Comparison of ENCODE assay signal across 21 mouse cellular contexts in genomic region chr10:26793013-26793412, GRCm38 (mm10). TPM values are rescaled to one million over a fixed set of nuclear protein-coding genes. Genes with fewer than 3 reads are reported as not detected.
DNase-seq lines count a peak whose midpoint lies in the region; ATAC-seq and TF ChIP-seq lines count a peak whose summit lies in the region.
"Had no signal": no experiment of that assay in that cellular context is flagged by ENCODE, and none has a peak within 500 bp of the region (broad histone marks: within the 10 kb centered on the region; RNA-seq: fewer than 3 reads in every experiment).

No protein-coding gene starts in this region.

- WGBS in intestine, embryonic 15.5 days = 76% methylated on average over 8 of the region's 8 CpGs
- 78% methylated on average over 8 of the region's 8 CpGs for WGBS in intestine, embryonic 16.5 days
- 49% methylated on average over 8 of the region's 8 CpGs for WGBS in intestine, postnatal 0 days
- WGBS in hindbrain, embryonic 10.5 days = 92% methylated on average over 8 of the region's 8 CpGs

- H3K9ac ChIP-seq in intestine, embryonic 15.5 days = no peak overlapping the region
- H3K9ac ChIP-seq in intestine, embryonic 16.5 days (ENCODE audit: low read depth, low read length) = no peak overlapping the region
- H3K9ac ChIP-seq in intestine, postnatal 0 days (ENCODE audit: low read depth, low read length) = no peak overlapping the region

- H3K9me3 ChIP-seq in intestine, embryonic 15.5 days = no peaks in the 10 kb centered on the region
- no peaks in the 10 kb centered on the region for H3K9me3 ChIP-seq in intestine, embryonic 16.5 days (ENCODE audit: control insufficient read depth, low read length)
- no peaks in the 10 kb centered on the region for H3K9me3 ChIP-seq in intestine, postnatal 0 days (ENCODE audit: control insufficient read depth)
- H3K9me3 ChIP-seq in hindbrain, embryonic 10.5 days = no peaks in the 10 kb centered on the region
- H3K9me3 ChIP-seq: G1E had no signal

- no peak overlapping the region for H3K27ac ChIP-seq in intestine, embryonic 15.5 days
- H3K27ac ChIP-seq in intestine, embryonic 16.5 days (ENCODE audit: low read length) = no peak overlapping the region
- H3K27ac ChIP-seq in intestine, postnatal 0 days (ENCODE audit: low read depth, low read length) = no peak overlapping the region
- H3K27ac ChIP-seq in hindbrain, embryonic 10.5 days = no peak overlapping the region

- H3K36me3 ChIP-seq in intestine, embryonic 15.5 days = no peaks in the 10 kb centered on the region
- no peaks in the 10 kb centered on the region for H3K36me3 ChIP-seq in intestine, embryonic 16.5 days (ENCODE audit: control insufficient read depth, insufficient read depth, low read length)
- H3K36me3 ChIP-seq in intestine, postnatal 0 days (ENCODE audit: control insufficient read depth, insufficient read depth) = no peaks in the 10 kb centered on the region
- H3K36me3 ChIP-seq in hindbrain, embryonic 10.5 days = no peaks in the 10 kb centered on the region
- H3K36me3 ChIP-seq: G1E had no signal

- ATAC-seq in intestine, embryonic 15.5 days = peak; percentile 29; the same call in 1 of the 2 replicates
- ATAC-seq in intestine, embryonic 16.5 days = peak; percentile 61
- ATAC-seq in intestine, postnatal 0 days = peak; percentile 79
- ATAC-seq in monocyte, adult 5-6 weeks (replicated peaks; ENCODE audit: insufficient number of reproducible peaks, low FRiP score, low TSS enrichment, poor library complexity, severe bottlenecking) = no peak
- ATAC-seq: activated CD4-positive, CD25-positive, alpha-beta regulatory T cell, adult 4 months; CD4-positive, CD25-positive, alpha-beta regulatory T cell, adult 4 months; Patski had no signal

- no peak for TF ChIP-seq CTCF in intestine, postnatal 0 days (IDR thresholded peaks at IDR 0.05; ENCODE audit: low read depth)

- peaks cover 6% of the 10 kb centered on the region; the same call in 1 of the 2 replicates for H3K4me1 ChIP-seq in intestine, embryonic 15.5 days (replicated peaks)
- H3K4me1 ChIP-seq in intestine, embryonic 16.5 days (ENCODE audit: control insufficient read depth, insufficient read depth, low read length) = peaks cover 5% of the 10 kb centered on the region
- H3K4me1 ChIP-seq in intestine, postnatal 0 days (replicated peaks; ENCODE audit: control insufficient read depth, insufficient read depth, low read length) = peaks cover 4% of the 10 kb centered on the region
- no peaks in the 10 kb centered on the region for H3K4me1 ChIP-seq in hindbrain, embryonic 10.5 days (replicated peaks)

- no peaks in the 10 kb centered on the region for H3K27me3 ChIP-seq in intestine, embryonic 15.5 days (replicated peaks)
- H3K27me3 ChIP-seq in intestine, embryonic 16.5 days (replicated peaks; ENCODE audit: control insufficient read depth, insufficient read depth, low read length) = no peaks in the 10 kb centered on the region
- no peaks in the 10 kb centered on the region for H3K27me3 ChIP-seq in intestine, postnatal 0 days (replicated peaks; ENCODE audit: control insufficient read depth, insufficient read depth, low read length)
- no peaks in the 10 kb centered on the region for H3K27me3 ChIP-seq in hindbrain, embryonic 10.5 days (ENCODE audit: insufficient read depth, poor library complexity, severe bottlenecking)
- H3K27me3 ChIP-seq: CH12.LX, Patski had no signal

- H3K4me2 ChIP-seq in intestine, embryonic 15.5 days (replicated peaks) = no peak overlapping the region
- H3K4me2 ChIP-seq in intestine, embryonic 16.5 days (ENCODE audit: low read depth, low read length) = no peak overlapping the region
- H3K4me2 ChIP-seq in intestine, postnatal 0 days (replicated peaks; ENCODE audit: low read depth) = no peak overlapping the region; the same call in 1 of the 2 replicates

- DNase-seq in hindbrain, embryonic 10.5 days (ENCODE audit: low spot score) = no peak
- no peak for DNase-seq in kidney, adult 9 months
- DNase-seq: adrenal gland, adult 2 months; adrenal gland, adult 8-10 months; adrenal gland, postnatal 10 days; adrenal gland, postnatal 14 days; adrenal gland, postnatal 25 days; adrenal gland, postnatal 36 days; B cell, adult 2 months; cerebellum, adult 11 months; cerebellum, adult 11-12 months; cerebellum, adult 18-20 months had no signal

- H3K4me3 ChIP-seq in intestine, embryonic 15.5 days (replicated peaks) = no peak overlapping the region
- H3K4me3 ChIP-seq in intestine, embryonic 16.5 days (ENCODE audit: low read length) = no peak overlapping the region
- H3K4me3 ChIP-seq in intestine, postnatal 0 days (ENCODE audit: low read depth, low read length) = no peak overlapping the region
- no peak overlapping the region for H3K4me3 ChIP-seq in hindbrain, embryonic 10.5 days

RNA-seq across cellular contexts. Expression of gene Arhgap18, which starts 39.8 kb away (rescaled TPM):
- 46.7 and 52.2 TPM in 2 replicates for polyA plus RNA-seq in intestine, embryonic 15.5 days (2015; fragmentation: Nextera tagmentation; extraction: Ambion mirVana)
- polyA plus RNA-seq in intestine, embryonic 16.5 days (2015; fragmentation: Nextera tagmentation; extraction: Ambion mirVana) = 48.8 and 48.9 TPM in 2 replicates
- polyA plus RNA-seq in intestine, postnatal 0 days (2015; fragmentation: Nextera tagmentation; extraction: Ambion mirVana) = 30.5 TPM in 2 replicates
- polyA plus RNA-seq in hindbrain, embryonic 10.5 days (2016; fragmentation: Nextera tagmentation; extraction: Ambion mirVana) = 10.0 and 10.9 TPM in 2 replicates
- 39.9 to 124 TPM (median 59.8 TPM) in 3 replicates for total RNA-seq in monocyte, adult 5-6 weeks (2017)
